Mouse (Mus musculus) midbrain, embryonic 15.5 days (tissue): Measurements from ENCODE around the gene Vwa2. TPM values are rescaled to one million over a fixed set of nuclear protein-coding genes. Genes with fewer than 3 reads are reported as not detected.

Source experiments
- ATAC-seq: fragments of 200-750 bp; cut with Nextera tagmentation; replicated peaks from 2 replicates; pipeline ENCODE4 v1.8.0; 2017; ENCODE audit warnings: moderate TSS enrichment
- H3K27ac ChIP-seq: fragments of 300-500 bp; sonication (generic); 2 replicates; pipeline ENCODE4 v1.5.1; 2015; ENCODE audit warnings: mild to moderate bottlenecking, inconsistent platforms
- H3K27me3 ChIP-seq: fragments of 300-500 bp; sonication (generic); replicated peaks from 2 replicates; pipeline ENCODE4 v1.6.1; 2015; ENCODE audit warnings: inconsistent platforms
- H3K36me3 ChIP-seq: fragments of 300-500 bp; sonication (generic); replicated peaks from 2 replicates; pipeline ENCODE4 v1.6.1; 2015; ENCODE audit warnings: inconsistent platforms
- H3K4me1 ChIP-seq: fragments of 300-500 bp; sonication (generic); 2 replicates; pipeline ENCODE4 v1.6.1; 2015; ENCODE audit warnings: inconsistent platforms
- H3K4me2 ChIP-seq: fragments of 300-500 bp; sonication (generic); 2 replicates; pipeline ENCODE4 v1.6.1; 2015; ENCODE audit warnings: inconsistent platforms, mild to moderate bottlenecking, moderate library complexity
- H3K4me3 ChIP-seq: fragments of 300-500 bp; sonication (generic); 2 replicates; pipeline ENCODE4 v1.5.1; 2015; ENCODE audit warnings: mild to moderate bottlenecking, inconsistent platforms
- H3K9ac ChIP-seq: fragments of 300-500 bp; sonication (generic); 2 replicates; pipeline ENCODE4 v1.6.1; 2015; ENCODE audit warnings: mild to moderate bottlenecking, inconsistent platforms
- H3K9me3 ChIP-seq: fragments of 300-500 bp; sonication (generic); 2 replicates; pipeline ENCODE4 v1.6.1; 2016; ENCODE audit warnings: inconsistent platforms
- WGBS: fragments of 180-500 bp; shearing (Covaris S2); methylation state at CpG from one replicate; pipeline ENCODE4 v1.1.7; 2015; ENCODE audit warnings: mixed read lengths; 5-methylcytosine and 5-hydroxymethylcytosine counted together
- polyA plus RNA-seq: library from polyadenylated mRNA; unstranded; fragments of >200 nt; fragmentation: Nextera tagmentation; extraction: Ambion mirVana; gene quantifications from 2 replicates; pipeline ENCODE4 v1.2.1, GENCODE M21; 2015

Vwa2 gene
- 0.56 and 0.62 TPM in 2 replicates for polyA plus RNA-seq

GRCm38 (mm10) chr19:56873816-56874600 is at the start of gene Vwa2:
TSS of gene Vwa2 (plus strand) at chr19:56874249.
- H3K36me3 ChIP-seq = no peaks in the 10 kb centered on the region
- H3K9ac ChIP-seq = peak within 1 kb of the TSS; percentile 42; the same call in 1 of the 2 replicates
- H3K27ac ChIP-seq = no peak within 1 kb of the TSS
- H3K4me2 ChIP-seq = peak within 1 kb of the TSS; percentile 100
- peak; percentile 45; the same call in 1 of the 2 replicates for ATAC-seq
- WGBS = 2% methylated on average over 71 of the region's 71 CpGs
- peaks cover 49% of the 10 kb centered on the region for H3K27me3 ChIP-seq
- H3K4me3 ChIP-seq = peak within 1 kb of the TSS; percentile 52
- H3K4me1 ChIP-seq = peaks cover 20% of the 10 kb centered on the region
- H3K9me3 ChIP-seq = no peaks in the 10 kb centered on the region

- no peak within 1 kb of the TSS for H3K9ac ChIP-seq
- no peak for ATAC-seq
- peak within 1 kb of the TSS; percentile 13 for H3K4me3 ChIP-seq
- no peaks in the 10 kb centered on the region for H3K9me3 ChIP-seq
- H3K27ac ChIP-seq = no peak within 1 kb of the TSS
- H3K4me1 ChIP-seq = peaks cover 6% of the 10 kb centered on the region
- H3K27me3 ChIP-seq = no peaks in the 10 kb centered on the region
- peak within 1 kb of the TSS; percentile 43 for H3K4me2 ChIP-seq
- 66% methylated on average over 44 of the region's 44 CpGs for WGBS
- H3K36me3 ChIP-seq = no peaks in the 10 kb centered on the region
Observed at GRCm38 (mm10) chr19:56826047-56826631, 47.9 kb upstream of the Vwa2 start, which contains the start of gene Tdrd1. TSS of gene Tdrd1 (plus strand) at chr19:56826209.

DNA sequence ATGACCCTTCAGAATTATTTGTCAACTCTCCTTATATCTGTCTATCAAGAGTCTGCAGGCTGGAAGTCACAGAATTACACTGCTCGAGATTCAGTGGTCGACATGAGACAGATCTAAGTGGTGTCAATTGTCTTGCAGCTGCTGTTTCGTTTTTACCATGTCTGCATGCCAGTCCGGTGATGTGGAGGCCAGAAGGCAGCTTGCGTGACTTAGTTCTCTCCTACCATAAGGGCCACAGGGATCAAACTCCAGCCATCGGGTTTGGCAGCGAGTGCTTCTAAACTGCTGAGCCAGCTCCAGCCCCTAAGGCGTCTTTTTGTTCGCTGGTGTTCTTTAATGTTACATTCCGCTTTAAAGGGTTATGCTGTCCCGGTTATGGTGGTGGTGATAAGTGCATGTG is 45.7 kb upstream of the Vwa2 start:
- Histone ChIP-seq H3K4me3 (no peak overlapping the region), H3K4me2 (no peak overlapping the region), H3K4me1 (no peaks in the 10 kb centered on the region), H3K27me3 (no peaks in the 10 kb centered on the region; the same call in 1 of the 2 replicates), H3K27ac (no peak overlapping the region), H3K36me3 (no peaks in the 10 kb centered on the region), H3K9ac (no peak overlapping the region), H3K9me3 (no peaks in the 10 kb centered on the region)
- 84% methylated on average over 11 of the region's 11 CpGs for WGBS
- ATAC-seq = no peak

- H3K36me3 ChIP-seq = no peaks in the 10 kb centered on the region
- WGBS = 90% methylated on average over 9 of the region's 9 CpGs
- no peaks in the 10 kb centered on the region for H3K9me3 ChIP-seq
- H3K9ac ChIP-seq = no peak overlapping the region
- H3K27ac ChIP-seq = no peak overlapping the region
- no peak overlapping the region for H3K4me2 ChIP-seq
- no peaks in the 10 kb centered on the region; the same call in 1 of the 2 replicates for H3K27me3 ChIP-seq
- no peaks in the 10 kb centered on the region for H3K4me1 ChIP-seq
- ATAC-seq = no peak
- H3K4me3 ChIP-seq = no peak overlapping the region
Observed at GRCm38 (mm10) chr19:56829267-56829666, 44.8 kb upstream of the Vwa2 start.

GRCm38 (mm10) chr19:56830163-56830562 is 43.9 kb upstream of the Vwa2 start:
- H3K27me3 ChIP-seq = no peaks in the 10 kb centered on the region; the same call in 1 of the 2 replicates
- no peak for ATAC-seq
- H3K4me2 ChIP-seq = no peak overlapping the region
- H3K27ac ChIP-seq = no peak overlapping the region
- no peaks in the 10 kb centered on the region for H3K4me1 ChIP-seq
- no peaks in the 10 kb centered on the region for H3K36me3 ChIP-seq
- 78% methylated on average over 4 of the region's 4 CpGs for WGBS
- no peaks in the 10 kb centered on the region for H3K9me3 ChIP-seq
- H3K4me3 ChIP-seq = no peak overlapping the region
- H3K9ac ChIP-seq = no peak overlapping the region

DNA sequence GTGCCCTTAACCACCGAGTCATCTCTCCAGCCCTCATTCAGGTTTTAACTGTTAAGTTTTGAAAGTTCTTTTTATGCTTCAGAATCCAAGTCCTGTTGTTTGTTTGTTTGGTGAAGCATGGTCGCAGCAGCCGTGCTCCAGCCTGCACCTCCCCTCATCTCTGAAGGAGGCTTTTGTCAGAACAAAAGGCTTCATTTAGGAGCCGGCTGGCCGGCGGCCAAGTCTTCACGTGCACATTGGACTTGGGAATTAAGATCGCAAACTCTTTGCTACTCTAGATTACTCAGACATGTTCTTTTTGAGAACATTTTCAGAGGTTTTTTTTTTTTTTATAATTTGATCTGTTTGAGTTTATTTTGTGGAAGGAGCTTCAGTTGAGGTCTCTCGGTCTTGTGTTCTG is 38.7 kb upstream of the Vwa2 start:
- no peaks in the 10 kb centered on the region for H3K9me3 ChIP-seq
- H3K36me3 ChIP-seq = no peaks in the 10 kb centered on the region
- H3K9ac ChIP-seq = no peak overlapping the region
- no peak overlapping the region for H3K4me3 ChIP-seq
- no peak overlapping the region for H3K27ac ChIP-seq
- ATAC-seq = no peak
- 34% methylated on average over 9 of the region's 9 CpGs for WGBS
- no peaks in the 10 kb centered on the region; the same call in 1 of the 2 replicates for H3K27me3 ChIP-seq
- H3K4me1 ChIP-seq = no peaks in the 10 kb centered on the region
- no peak overlapping the region for H3K4me2 ChIP-seq

GRCm38 (mm10) chr19:56838942-56839706 is 34.9 kb upstream of the Vwa2 start:
- Histone ChIP-seq H3K4me1 (no peaks in the 10 kb centered on the region), H3K4me3 (no peak overlapping the region), H3K4me2 (no peak overlapping the region), H3K27me3 (no peaks in the 10 kb centered on the region), H3K9ac (no peak overlapping the region), H3K36me3 (no peaks in the 10 kb centered on the region), H3K9me3 (no peaks in the 10 kb centered on the region), H3K27ac (no peak overlapping the region)
- WGBS = 71% methylated on average over 17 of the region's 17 CpGs
- no peak for ATAC-seq

DNA sequence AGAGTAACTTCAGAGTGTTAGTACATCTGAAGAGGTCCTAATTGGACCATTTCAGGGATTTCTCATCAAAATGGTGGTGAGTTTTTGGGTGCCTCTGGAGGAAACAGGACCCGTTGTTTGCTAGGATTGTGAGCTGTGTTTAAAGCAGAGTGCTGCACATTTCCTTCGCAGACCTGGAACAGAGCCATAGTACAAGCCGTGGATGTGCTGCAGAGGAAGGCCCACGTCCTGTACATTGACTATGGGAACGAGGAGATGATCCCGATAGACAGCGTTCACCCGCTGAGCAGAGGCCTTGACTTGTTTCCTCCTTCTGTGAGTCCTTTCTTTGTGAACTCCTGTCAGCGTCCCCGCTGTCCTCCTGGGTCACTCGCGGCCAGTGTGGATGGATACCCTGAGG is 31.1 kb upstream of the Vwa2 start:
- no peak overlapping the region for H3K4me2 ChIP-seq
- H3K27me3 ChIP-seq = no peaks in the 10 kb centered on the region
- no peaks in the 10 kb centered on the region for H3K4me1 ChIP-seq
- H3K4me3 ChIP-seq = no peak overlapping the region
- H3K36me3 ChIP-seq = no peaks in the 10 kb centered on the region
- ATAC-seq = no peak
- H3K27ac ChIP-seq = no peak overlapping the region
- WGBS = 81% methylated on average over 12 of the region's 12 CpGs
- no peak overlapping the region for H3K9ac ChIP-seq
- H3K9me3 ChIP-seq = no peaks in the 10 kb centered on the region

DNA sequence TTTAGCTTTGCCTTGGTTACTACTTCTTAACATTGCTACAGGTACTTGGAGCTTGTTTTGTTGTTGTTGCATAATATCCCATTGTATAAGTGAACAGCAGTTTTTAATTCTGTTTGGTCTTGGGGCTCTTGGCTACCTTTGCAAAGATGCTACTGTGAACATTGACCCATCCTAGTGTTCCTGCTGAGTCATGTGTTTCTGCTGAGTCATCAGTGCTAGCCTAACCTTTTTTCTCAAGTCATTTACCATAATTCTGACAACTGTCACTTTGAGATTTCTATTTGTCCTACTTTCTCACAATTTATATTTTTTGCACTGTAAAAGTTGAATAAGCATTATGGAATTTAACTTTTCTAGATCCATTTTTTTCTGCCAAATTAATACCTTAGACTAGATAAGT is 21.5 kb upstream of the Vwa2 start:
- Histone ChIP-seq H3K9ac (no peak overlapping the region), H3K4me3 (no peak overlapping the region), H3K4me2 (no peak overlapping the region), H3K27ac (no peak overlapping the region), H3K27me3 (no peaks in the 10 kb centered on the region), H3K4me1 (no peaks in the 10 kb centered on the region), H3K9me3 (no peaks in the 10 kb centered on the region), H3K36me3 (no peaks in the 10 kb centered on the region)
- ATAC-seq = no peak

- H3K27ac ChIP-seq = no peak overlapping the region
- ATAC-seq = no peak
- H3K4me3 ChIP-seq = no peak overlapping the region
- no peaks in the 10 kb centered on the region for H3K27me3 ChIP-seq
- 62% methylated on average over 5 of the region's 5 CpGs for WGBS
- H3K4me1 ChIP-seq = peaks cover 3% of the 10 kb centered on the region; the same call in 1 of the 2 replicates
- no peak overlapping the region for H3K4me2 ChIP-seq
- no peaks in the 10 kb centered on the region for H3K36me3 ChIP-seq
- no peaks in the 10 kb centered on the region for H3K9me3 ChIP-seq
- H3K9ac ChIP-seq = no peak overlapping the region
Observed at GRCm38 (mm10) chr19:56856455-56856854, 17.6 kb upstream of the Vwa2 start.

- H3K4me1 ChIP-seq = no peaks in the 10 kb centered on the region
- H3K4me2 ChIP-seq = no peak overlapping the region
- no peak overlapping the region for H3K9ac ChIP-seq
- no peaks in the 10 kb centered on the region for H3K36me3 ChIP-seq
- peaks cover 10% of the 10 kb centered on the region for H3K27me3 ChIP-seq
- no peak overlapping the region for H3K27ac ChIP-seq
- WGBS = 72% methylated on average over 4 of the region's 4 CpGs
- no peak overlapping the region for H3K4me3 ChIP-seq
- H3K9me3 ChIP-seq = no peaks in the 10 kb centered on the region
- no peak for ATAC-seq
Observed at GRCm38 (mm10) chr19:56867701-56868100, 6.3 kb upstream of the Vwa2 start.

DNA sequence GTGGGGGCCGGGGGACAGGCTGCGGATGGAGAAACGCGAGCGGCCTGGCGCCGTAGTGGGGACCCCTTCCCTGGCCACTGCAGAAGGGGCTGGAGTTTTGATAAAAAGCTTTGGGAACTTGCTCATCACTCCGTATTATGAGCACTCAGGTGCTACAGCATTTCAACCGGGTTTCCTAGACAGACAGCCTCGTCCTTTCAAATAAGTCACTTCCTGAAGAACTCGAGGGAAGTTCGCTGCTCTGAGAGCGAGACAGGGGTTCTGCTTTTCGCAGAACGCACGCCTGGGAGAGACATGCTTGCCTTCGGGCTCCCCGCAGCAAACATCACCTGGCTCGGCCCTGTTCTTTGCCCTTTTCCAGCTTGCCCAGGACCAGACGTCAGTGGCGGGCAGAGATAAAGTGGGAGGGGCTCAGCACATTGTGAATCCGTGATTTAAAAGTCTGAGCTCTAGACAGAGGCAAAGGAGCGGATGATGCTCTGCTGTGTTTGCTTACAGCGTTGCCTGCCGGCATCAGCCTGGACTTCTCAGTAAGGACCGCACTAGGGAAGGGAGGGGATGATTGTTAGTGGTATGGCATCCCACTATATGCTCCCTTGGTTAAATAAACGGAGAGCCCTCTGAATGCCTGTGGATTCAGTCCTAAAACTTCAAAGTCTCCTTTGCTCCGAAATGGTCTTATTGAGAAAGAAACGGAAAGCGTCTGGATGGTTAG is 709 bp downstream of the Vwa2 start:
- no peaks in the 10 kb centered on the region for H3K9me3 ChIP-seq
- no peak for ATAC-seq

More for the DNA sequence above, 709 bp downstream of the Vwa2 start:
- Histone ChIP-seq H3K9ac (peak overlapping the region; percentile 42; the same call in 1 of the 2 replicates), H3K27me3 (peaks cover 49% of the 10 kb centered on the region), H3K36me3 (no peaks in the 10 kb centered on the region), H3K4me3 (peak overlapping the region; percentile 52), H3K4me1 (peaks cover 20% of the 10 kb centered on the region), H3K27ac (no peak overlapping the region), H3K4me2 (peak overlapping the region; percentile 100)
- 7% methylated on average over 30 of the region's 30 CpGs for WGBS
